In genomic region chr2:124657358-124657757, GRCm38 (mm10) we compare ENCODE assay signal across 24 mouse cellular contexts.
DNase-seq lines count a peak whose midpoint lies in the region; ATAC-seq and TF ChIP-seq lines count a peak whose summit lies in the region.
"Had no signal": no experiment of that assay in that cellular context is flagged by ENCODE, and none has a peak within 500 bp of the region (broad histone marks: within the 10 kb centered on the region; RNA-seq: fewer than 3 reads in every experiment).

No protein-coding gene starts in this region.

- peaks cover 16% of the 10 kb centered on the region for H3K4me1 ChIP-seq in forebrain, embryonic 13.5 days
- peaks cover 2% of the 10 kb centered on the region; the same call in 1 of the 2 replicates for H3K4me1 ChIP-seq in forebrain, embryonic 14.5 days (ENCODE audit: control insufficient read depth, insufficient read depth, low read length)
- H3K4me1 ChIP-seq in hindbrain, embryonic 16.5 days (ENCODE audit: control insufficient read depth, insufficient read depth, low read depth, low read length) = no peaks in the 10 kb centered on the region
- H3K4me1 ChIP-seq in hindbrain, embryonic 11.5 days (replicated peaks; ENCODE audit: control insufficient read depth, insufficient read depth, low read length) = no peaks in the 10 kb centered on the region
- H3K4me1 ChIP-seq: embryonic facial prominence, embryonic 13.5 days had no signal

- 72% methylated on average over 11 of the region's 11 CpGs for whole genome bisulfite sequencing in forebrain, embryonic 13.5 days
- WGBS in forebrain, embryonic 14.5 days = 68% methylated on average over 11 of the region's 11 CpGs
- WGBS in hindbrain, embryonic 16.5 days = 58% methylated on average over 11 of the region's 11 CpGs
- WGBS in hindbrain, embryonic 11.5 days = 80% methylated on average over 11 of the region's 11 CpGs

- H3K27ac ChIP-seq in forebrain, embryonic 13.5 days = no peak overlapping the region
- no peak overlapping the region for H3K27ac ChIP-seq in forebrain, embryonic 14.5 days (ENCODE audit: low read depth, low read length)
- H3K27ac ChIP-seq in gastrocnemius, adult 2 months = peak overlapping the region; percentile 28
- H3K27ac ChIP-seq in hindbrain, embryonic 16.5 days (ENCODE audit: low read depth, low read length) = no peak overlapping the region
- H3K27ac ChIP-seq in hindbrain, embryonic 11.5 days (ENCODE audit: low read depth, low read length) = no peak overlapping the region
- H3K27ac ChIP-seq: embryonic facial prominence, embryonic 13.5 days; heart, embryonic 15.5 days; hindbrain, embryonic 14.5 days had no signal

- no peak for DNase-seq in forebrain, embryonic 14.5 days (ENCODE audit: low spot score)
- DNase-seq in gastrocnemius, adult 2 months = no peak
- DNase-seq in gastrocnemius, postnatal 4 days (ENCODE audit: low spot score in 2 of 2) = no peak
- no peak for DNase-seq in hindbrain, embryonic 11.5 days (ENCODE audit: low spot score)
- DNase-seq in left cerebral cortex, postnatal 4 days = peak; percentile 21
- DNase-seq in left cerebral cortex, adult 9 months (ENCODE audit: low spot score in 2 of 2) = no peak
- DNase-seq: adrenal gland, adult 8-10 months; adrenal gland, postnatal 36 days; B cell, adult 2 months; cerebellum, adult 11-12 months; cerebellum, adult 9-10 months; cerebellum, postnatal 25 days; gastrocnemius, postnatal 14 days; kidney, adult 9 months had no signal

- intact Hi-C loops in gastrocnemius, adult 2 months (cut with DNase I) = loop anchor here (5.0 kb wide), 1 partner anchor 45 kb away; no protein-coding TSS in a partner anchor
- intact Hi-C loops in left cerebral cortex, postnatal 4 days (cut with DNase I) = no loop called here

- H3K9ac ChIP-seq in forebrain, embryonic 13.5 days = no peak overlapping the region
- H3K9ac ChIP-seq in forebrain, embryonic 14.5 days (ENCODE audit: low read length) = no peak overlapping the region
- H3K9ac ChIP-seq in hindbrain, embryonic 16.5 days (ENCODE audit: low read depth, low read length) = no peak overlapping the region
- H3K9ac ChIP-seq in hindbrain, embryonic 11.5 days (ENCODE audit: low read depth, low read length) = no peak overlapping the region
- H3K9ac ChIP-seq: embryonic facial prominence, embryonic 13.5 days; heart, embryonic 15.5 days; hindbrain, embryonic 14.5 days had no signal

- H3K9me3 ChIP-seq in forebrain, embryonic 13.5 days (replicated peaks) = no peaks in the 10 kb centered on the region
- H3K9me3 ChIP-seq in forebrain, embryonic 14.5 days (replicated peaks; ENCODE audit: control insufficient read depth, low read length) = no peaks in the 10 kb centered on the region
- H3K9me3 ChIP-seq in hindbrain, embryonic 16.5 days (ENCODE audit: control insufficient read depth, low read length) = no peaks in the 10 kb centered on the region
- no peaks in the 10 kb centered on the region for H3K9me3 ChIP-seq in hindbrain, embryonic 11.5 days (ENCODE audit: control insufficient read depth, low read length)
- H3K9me3 ChIP-seq: embryonic facial prominence, embryonic 13.5 days; heart, embryonic 15.5 days had no signal

- no peak overlapping the region for H3K4me2 ChIP-seq in forebrain, embryonic 13.5 days
- H3K4me2 ChIP-seq in forebrain, embryonic 14.5 days (ENCODE audit: low read length) = no peak overlapping the region
- no peak overlapping the region for H3K4me2 ChIP-seq in hindbrain, embryonic 16.5 days (ENCODE audit: low read length)
- H3K4me2 ChIP-seq in hindbrain, embryonic 11.5 days (replicated peaks; ENCODE audit: low read depth, low read length) = no peak overlapping the region
- H3K4me2 ChIP-seq: embryonic facial prominence, embryonic 13.5 days; heart, embryonic 11.5 days; heart, embryonic 15.5 days; hindbrain, embryonic 14.5 days had no signal

- H3K4me3 ChIP-seq in forebrain, embryonic 13.5 days = no peak overlapping the region
- no peak overlapping the region for H3K4me3 ChIP-seq in forebrain, embryonic 14.5 days (ENCODE audit: low read depth, low read length)
- H3K4me3 ChIP-seq in gastrocnemius, adult 2 months = no peak overlapping the region
- H3K4me3 ChIP-seq in hindbrain, embryonic 16.5 days (ENCODE audit: low read length) = no peak overlapping the region
- no peak overlapping the region for H3K4me3 ChIP-seq in hindbrain, embryonic 11.5 days (ENCODE audit: low read depth, low read length)
- H3K4me3 ChIP-seq: embryonic facial prominence, embryonic 13.5 days; heart, embryonic 15.5 days had no signal

- ATAC-seq in forebrain, embryonic 13.5 days = peak; percentile 32; the same call in 1 of the 2 replicates
- ATAC-seq in forebrain, embryonic 14.5 days = no peak
- peak; percentile 53 for ATAC-seq in hindbrain, embryonic 16.5 days
- ATAC-seq in hindbrain, embryonic 11.5 days (ENCODE audit: low FRiP score) = no peak
- ATAC-seq: CD4-positive, CD25-positive, alpha-beta regulatory T cell, adult 4 months; inflammation-experienced regulatory T-cells, adult 6 months; intestine, postnatal 0 days had no signal

- peaks cover 63% of the 10 kb centered on the region for H3K36me3 ChIP-seq in forebrain, embryonic 13.5 days (ENCODE audit: poor library complexity, severe bottlenecking)
- H3K36me3 ChIP-seq in forebrain, embryonic 14.5 days (ENCODE audit: control insufficient read depth, insufficient read depth, low read length) = peaks cover 48% of the 10 kb centered on the region
- peaks cover 24% of the 10 kb centered on the region for H3K36me3 ChIP-seq in hindbrain, embryonic 16.5 days (ENCODE audit: control insufficient read depth, insufficient read depth, low read length)
- H3K36me3 ChIP-seq in hindbrain, embryonic 11.5 days (ENCODE audit: control insufficient read depth, insufficient read depth, low read length) = 0 out of 2 replicates have a peak, but pooled peaks cover 3% of the 10 kb centered on the region
- H3K36me3 ChIP-seq: G1E had no signal

- TF ChIP-seq CTCF in gastrocnemius, adult 2 months (IDR thresholded peaks at IDR 0.05) = no peak

- H3K27me3 ChIP-seq in forebrain, embryonic 13.5 days = no peaks in the 10 kb centered on the region
- H3K27me3 ChIP-seq in forebrain, embryonic 14.5 days (replicated peaks; ENCODE audit: control insufficient read depth, insufficient read depth, low read length) = no peaks in the 10 kb centered on the region
- no peaks in the 10 kb centered on the region for H3K27me3 ChIP-seq in hindbrain, embryonic 16.5 days (replicated peaks; ENCODE audit: control insufficient read depth, insufficient read depth, low read length)
- H3K27me3 ChIP-seq in hindbrain, embryonic 11.5 days (ENCODE audit: control insufficient read depth, insufficient read depth, low read length) = no peaks in the 10 kb centered on the region
- H3K27me3 ChIP-seq: embryonic facial prominence, embryonic 13.5 days; heart, embryonic 15.5 days had no signal

Comparison
In these comparisons a context has a peak if more than half of its experiments do, and no peak if none do; other contexts are left out.
1. ATAC-seq: peak in forebrain, embryonic 13.5 days (single experiment) and hindbrain, embryonic 16.5 days (single experiment); none in forebrain, embryonic 14.5 days (single experiment) and hindbrain, embryonic 11.5 days (single experiment).